Mouse (Mus musculus) neural tube, embryonic 10.5 days (tissue): ENCODE results near the gene Lenep.

ENCODE experiments used
- DNase-seq: peaks from one replicate; pipeline ENCODE4 v3.0.0-alpha.2; 2017; ENCODE audit warnings: low spot score; ENCODE audit errors: extremely low spot score

Gene Lenep

DNA sequence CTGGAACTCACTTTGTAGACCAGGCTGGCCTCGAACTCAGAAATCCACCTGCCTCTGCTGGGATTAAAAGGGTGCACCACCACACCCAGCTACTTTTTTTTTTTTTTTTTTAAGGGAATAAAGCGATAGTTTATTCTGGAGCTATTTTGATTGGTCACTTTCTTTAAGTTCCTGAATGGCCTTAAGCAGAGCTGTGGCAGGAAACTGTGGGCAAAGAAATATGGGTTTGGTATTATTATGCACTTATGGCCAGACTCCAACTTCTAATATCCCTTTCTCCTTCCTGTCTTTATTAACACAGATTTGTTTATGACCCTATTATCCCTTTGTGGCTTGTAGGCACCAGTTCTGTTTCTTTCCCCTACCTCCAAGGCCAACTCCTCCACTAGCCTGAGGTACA, 17.8 kb upstream of the Lenep start:
- DNase-seq: no peak

DNA sequence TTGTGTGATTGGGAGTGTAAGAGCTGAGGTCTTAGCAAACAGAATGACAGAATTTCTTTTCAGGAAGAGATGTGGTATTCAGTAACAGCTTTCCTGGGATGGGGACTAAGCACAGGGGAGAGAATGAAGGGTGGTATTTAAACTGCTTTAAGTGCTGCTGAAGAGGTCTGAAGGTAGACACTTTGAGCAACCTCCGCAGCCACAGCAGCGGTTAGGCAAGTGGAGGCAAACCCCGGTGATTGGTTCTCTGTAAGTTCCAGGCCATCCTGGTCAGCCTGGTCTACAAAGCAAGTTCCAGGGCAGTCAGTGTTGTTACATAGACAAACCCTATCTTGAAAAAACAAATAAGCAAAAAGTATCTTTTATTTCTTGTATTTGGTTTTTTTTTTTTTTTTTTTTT, 17.4 kb upstream of the Lenep start:
- DNase-seq: no peak

DNA sequence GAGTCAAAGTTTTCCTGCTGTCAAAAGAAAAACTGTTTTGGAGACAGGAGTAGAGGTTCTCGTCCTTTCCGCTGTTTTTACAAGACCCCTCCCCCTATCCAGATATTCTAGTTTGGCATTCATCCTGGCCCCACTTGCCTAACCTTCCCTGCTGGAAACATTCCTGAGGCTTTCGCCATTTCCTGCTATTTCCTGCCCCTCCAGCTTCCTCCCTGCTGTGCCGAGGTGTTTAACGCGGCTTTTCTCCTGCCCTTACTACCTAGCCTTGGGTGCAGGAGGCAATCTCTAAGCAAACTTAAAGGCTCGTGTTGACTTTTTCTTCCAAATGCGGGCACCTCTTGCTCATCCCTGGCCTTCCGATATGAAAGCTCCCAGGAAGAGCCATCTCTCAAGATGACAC, 17.0 kb upstream of the Lenep start:
- DNase-seq: peak; percentile 39

DNA sequence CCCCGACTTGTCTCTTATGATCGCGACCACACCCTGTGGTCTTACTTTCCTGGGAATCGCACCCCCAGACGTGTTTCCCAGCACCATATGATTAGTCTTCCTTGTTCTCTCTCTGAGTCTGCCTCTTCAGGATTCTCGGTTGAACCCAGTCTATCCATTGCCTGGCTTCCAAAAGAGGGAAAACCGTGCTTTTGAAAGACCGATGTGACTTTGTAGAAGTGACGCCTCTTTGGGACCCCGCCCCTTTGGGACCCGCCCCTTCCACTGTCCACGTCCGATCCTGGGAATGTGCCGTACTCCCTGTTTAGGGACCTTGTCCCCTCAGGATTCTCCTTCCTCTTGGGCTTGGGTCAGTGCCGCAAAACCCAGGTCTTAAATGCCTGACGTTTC, 16.3 kb upstream of the Lenep start:
- DNase-seq: peak; percentile 84

DNA sequence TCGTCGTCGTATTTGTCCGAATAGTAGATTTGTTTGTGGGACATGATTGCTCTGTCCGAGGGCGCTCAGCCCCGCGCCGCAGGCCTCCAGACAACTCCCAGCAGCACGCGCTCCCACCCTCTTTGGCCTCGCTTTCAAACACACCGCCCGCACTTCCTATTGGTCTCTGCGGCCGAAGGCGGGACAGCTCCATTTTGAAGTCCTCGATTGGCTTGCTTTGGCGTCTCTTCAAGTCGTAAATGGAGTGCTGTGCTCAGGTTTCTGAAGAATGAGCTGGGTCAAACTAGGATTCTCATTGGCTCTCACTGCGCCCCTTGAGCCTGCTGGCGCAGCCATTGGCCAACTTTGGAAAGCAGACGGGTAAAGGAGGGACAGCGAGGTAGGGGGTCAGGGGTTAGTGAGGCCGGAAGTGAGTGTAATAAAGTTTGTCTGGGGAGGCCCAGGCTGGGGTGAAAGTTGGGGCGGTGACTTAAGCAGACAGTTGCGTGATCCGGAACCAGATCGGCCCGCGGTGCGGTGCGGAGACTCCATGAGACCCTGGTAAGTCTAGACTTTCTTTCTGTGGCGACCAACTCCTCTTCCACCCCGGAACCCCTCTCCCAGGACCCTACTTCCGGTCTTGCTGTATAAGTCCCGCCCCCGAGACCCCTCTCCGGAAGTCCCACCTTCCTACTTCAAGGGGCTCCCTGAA, 15.7 kb upstream of the Lenep start, which contains the start of the genes Cks1b and Shc1:
TSS of gene Cks1b (minus strand) at position 214 of the 691 bp plus-strand sequence.
TSS of gene Shc1 (plus strand) at position 274 of the 691 bp plus-strand sequence.
- DNase-seq: peak; percentile 92

DNA sequence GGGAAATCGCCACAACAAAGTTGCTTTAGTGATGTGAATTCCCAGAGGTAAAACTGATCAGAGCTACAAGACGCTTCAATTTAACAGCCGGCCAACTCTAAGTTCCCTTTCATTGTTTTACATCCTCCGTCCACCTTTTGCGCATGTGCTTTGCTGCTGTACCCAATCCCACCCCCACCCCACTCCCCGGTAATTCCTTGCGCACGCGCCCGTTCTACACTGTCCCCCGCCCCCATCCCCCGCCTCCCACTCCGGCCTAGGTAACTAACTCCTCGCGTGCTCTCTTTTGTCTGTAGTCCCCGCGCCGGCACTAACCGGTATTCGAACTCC, 15.2 kb upstream of the Lenep start:
- peak; percentile 94 for DNase-seq

DNA sequence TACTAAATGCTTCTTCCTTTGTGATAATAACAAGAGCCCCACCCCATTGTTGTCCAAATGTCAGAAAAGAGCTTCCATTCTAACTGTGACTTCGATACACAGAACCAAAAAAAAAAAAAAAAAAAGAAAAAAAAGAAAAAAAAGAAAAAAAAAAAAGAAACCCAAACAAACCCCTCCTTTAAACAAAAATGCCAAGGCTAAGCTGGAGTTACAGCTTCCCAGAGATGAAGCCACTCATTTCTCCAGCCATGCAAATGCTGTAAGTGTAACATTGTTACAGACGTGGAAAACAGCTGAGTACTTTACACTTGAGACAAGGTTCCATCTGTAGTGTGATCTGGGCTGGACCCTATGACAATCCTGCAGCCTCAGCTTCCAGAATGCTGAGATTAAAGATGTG, 14.5 kb upstream of the Lenep start:
- DNase-seq: no peak

DNA sequence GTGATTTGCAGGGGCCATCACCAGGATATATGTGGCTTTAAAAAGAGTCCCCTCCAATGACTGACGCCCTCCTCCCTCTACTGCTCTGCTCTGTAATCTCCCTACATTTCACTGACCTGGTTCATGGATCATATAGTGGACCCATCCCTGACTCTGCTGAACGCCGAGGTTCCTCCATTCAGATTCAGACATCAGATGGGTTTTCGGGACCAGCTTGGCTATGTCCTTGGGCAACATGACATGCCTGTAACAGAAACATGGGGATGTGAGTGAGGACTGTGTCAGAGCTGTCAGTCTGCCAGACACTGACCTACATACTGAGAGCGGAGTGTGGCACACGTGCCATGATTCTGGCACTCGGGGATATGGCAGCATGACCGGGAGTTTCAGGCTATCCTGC, 13.6 kb upstream of the Lenep start:
- no peak for DNase-seq

DNA sequence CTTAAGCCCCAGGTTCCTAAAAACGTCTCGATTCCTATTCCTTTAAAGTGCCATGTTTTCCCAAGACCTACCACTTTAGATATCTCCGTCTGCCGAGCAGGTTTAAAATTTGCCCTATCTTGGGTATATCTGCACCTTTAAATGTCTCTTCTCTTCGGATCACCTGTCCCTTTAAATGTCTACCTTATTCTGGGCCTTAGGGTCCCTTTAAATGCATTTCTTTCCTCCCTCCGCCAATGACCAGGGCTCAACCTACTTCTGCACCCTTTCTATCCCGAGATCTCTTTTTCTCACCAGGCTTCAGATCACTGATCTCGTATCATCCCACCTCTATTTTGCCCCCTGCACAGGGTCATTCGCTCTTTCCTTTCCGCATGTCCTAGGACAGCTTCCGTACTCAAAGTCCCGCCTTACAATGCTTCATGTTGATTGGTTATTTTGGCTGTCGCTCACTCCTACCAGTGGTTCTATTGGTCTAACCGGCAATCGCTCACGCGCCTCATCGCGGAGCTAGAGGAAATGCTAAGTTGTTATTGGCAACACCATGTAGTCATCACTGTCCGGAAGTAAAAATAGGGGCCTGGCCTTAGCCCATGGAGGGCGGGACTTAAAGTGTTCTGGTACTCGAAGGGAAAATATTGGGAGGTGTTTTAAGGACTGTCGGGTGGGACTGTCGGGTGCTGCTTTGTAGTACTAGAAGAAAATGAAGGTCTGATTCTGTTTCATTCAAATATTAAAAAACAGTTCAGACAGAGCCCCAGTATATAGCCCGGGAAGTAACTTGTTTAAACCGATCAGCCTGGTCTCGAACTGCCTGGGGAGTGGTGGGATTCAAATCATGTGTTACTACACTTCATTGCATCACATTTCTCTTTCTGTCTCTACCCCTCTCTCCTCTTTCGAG, 9.1 kb upstream of the Lenep start, which contains the start of gene Flad1:
TSS of gene Flad1 (minus strand) at position 381 of the 904 bp plus-strand sequence.
- peak; percentile 97 for DNase-seq

DNA sequence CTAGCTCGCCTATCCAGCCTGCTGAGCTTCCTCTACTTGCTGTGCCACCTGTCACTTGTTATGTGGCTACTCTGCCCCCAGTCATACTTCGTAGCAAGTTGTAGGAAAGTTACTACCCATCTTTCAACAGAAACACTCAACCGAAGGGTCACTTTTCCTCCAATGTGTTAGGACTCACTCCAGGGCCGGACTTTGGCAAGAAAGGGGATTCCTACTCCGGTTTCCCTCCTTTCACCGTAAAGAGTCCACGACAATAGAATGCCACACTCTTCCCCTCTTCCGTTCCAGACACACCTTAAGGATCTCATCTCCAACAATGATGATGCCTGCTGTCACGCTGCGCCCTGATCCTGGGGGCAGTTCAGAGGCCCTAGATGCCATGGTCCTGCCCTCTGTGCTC, 8.3 kb upstream of the Lenep start:
- no peak for DNase-seq

DNA sequence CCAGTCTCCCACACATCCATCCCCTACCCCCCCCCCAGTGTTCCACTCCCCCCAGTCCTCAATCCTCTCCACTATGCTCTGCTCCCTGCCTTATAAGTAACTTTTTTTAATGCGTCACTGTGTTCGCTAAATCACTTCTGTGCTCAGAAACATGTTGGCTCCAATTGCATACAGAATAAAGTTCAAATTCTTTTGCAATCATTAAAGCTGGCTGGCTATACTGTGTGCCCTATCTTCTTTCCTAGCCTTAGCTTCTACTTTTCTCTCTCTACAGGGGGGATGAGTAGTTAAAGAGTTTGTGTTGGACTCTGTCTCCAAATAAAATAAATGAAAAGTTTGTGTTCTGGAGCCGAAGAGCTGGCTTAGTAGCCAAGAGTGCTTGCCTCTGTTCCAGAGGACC, 7.1 kb upstream of the Lenep start:
- DNase-seq: no peak

DNA sequence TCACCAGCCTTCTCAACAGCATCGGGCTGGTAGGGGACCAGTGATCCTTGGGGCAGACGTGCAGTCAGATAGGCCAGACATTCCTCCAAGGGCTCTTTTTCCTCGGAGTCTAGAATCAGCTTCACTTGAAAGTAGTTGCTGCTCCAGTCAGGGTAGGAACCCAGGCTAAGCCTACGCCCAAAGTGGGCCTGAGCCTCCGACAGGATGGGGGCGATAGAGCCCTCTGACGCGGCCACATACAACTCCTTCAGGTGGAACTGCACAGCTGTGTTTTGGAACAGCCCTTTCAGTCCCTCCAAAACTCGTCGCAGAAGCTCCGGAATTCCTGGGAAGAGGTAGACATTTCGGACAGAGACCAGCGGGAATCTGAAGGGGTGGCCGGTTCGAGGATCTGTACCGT, 5.9 kb upstream of the Lenep start:
- DNase-seq: no peak

DNA sequence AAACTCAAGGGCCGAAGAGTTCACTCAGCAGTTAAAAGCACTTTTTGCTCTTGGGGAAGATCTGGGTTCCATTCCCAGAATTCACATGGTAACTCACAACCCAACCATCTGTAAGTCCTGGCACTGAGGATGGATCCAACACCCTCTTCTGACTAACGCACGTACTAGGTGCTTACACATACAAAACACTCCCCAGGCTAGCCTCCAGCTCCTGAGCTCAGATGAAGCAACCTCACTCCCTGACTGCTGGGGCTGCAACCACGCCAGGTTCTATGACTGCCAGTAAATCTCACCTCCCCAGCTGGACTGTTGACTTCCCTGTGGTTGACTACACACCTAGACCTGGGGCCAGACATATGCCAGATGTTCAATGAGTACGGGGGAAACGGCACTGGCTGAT, 4.3 kb upstream of the Lenep start:
- DNase-seq: no peak

DNA sequence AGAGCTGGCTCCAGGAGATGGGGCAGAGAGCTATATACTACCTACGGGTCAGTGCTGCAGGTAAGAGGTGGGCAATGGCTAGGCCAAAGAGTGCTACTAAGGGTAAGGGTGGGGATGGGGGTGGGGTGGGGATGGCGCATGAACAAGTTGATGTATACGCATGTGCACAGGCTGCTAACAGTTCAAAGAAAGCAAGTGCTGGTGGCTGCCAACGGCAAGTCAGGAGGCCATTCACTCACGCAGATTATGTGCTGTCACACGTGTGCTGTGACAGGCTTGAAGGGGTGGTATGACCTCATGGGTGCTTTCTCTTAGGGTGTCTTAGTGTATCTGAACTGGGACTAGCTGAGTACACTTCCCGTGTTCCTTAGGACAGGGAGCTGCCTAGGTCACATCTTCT, 1.3 kb downstream of the Lenep start:
- no peak for DNase-seq

DNA sequence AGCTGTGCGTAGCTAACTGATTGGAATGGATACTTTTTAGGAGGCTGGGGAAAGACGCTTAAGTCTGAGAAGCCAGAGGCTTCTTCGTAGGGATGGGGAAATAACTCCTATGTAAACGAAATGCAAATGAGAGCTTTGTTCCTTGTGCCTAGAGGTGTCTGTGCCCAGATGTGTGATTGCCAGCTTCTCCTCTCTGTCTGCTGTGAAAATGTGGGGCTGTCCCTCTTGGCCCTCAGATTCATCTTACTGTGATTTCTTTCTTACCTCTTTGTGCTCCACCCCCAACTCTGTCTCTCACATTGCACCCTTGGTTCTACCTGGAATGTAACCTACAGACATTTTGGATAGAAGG, 6.0 kb downstream of the Lenep start:
- no peak for DNase-seq

DNA sequence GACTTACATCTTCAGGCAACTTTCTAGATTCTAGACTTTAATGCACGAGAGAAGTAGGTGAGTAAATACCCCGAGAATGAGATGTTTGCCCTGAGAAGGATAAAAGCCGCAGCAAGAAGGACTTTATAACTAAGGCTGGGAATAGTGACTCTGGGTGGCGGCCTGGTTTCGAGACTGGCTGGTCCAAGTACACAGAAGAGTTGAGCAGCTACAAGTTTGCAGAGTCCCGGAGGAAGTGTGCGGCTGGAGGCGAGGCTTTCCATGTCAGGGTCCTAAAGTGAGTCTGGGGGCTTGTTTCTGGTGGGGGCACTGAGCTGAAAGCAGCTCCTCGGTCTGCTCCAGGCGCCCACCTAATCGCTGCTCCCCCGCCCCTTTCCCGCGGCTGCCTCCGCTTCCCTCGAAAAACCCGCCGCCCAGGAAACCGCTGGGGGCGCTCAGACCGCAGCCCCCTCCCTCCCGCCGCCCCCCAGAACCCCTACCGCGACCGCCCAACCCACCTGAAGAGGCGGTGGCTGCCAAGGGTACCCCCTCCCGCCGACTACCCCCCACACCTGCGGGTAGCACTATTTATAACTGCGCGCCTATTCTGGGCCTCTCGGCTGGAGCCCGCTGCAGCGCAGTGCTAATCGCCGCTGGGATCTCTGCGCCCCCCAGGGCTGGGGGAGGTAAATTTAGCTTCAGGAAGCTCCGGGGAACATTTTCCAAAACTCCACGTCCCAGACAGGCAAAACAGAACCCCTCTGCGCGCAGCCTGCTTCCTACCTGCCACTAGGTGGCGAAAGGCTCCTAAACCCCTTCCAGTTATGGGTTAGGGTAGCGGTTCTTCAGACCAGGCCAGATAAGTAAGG, 6.6 kb downstream of the Lenep start:
- DNase-seq: peak; percentile 75

DNA sequence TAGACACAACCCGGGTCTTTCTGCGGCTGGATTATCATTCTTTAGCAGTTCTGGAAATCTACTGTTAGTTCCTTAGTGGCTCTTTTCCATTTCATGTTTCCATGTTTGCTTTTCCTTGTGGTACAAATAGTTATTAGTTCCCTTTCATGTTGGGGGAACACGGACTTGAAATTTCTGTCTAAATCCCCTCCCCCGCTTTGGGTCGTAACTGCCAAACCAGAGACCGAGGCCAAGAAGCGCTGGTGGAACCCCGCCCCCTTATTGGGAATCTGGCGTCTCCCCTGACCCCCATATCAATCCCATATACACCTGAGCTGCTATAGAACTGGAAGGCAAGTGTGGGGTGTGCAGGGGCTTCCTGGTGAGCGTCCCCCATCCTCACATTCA, 7.2 kb downstream of the Lenep start:
- DNase-seq: no peak

DNA sequence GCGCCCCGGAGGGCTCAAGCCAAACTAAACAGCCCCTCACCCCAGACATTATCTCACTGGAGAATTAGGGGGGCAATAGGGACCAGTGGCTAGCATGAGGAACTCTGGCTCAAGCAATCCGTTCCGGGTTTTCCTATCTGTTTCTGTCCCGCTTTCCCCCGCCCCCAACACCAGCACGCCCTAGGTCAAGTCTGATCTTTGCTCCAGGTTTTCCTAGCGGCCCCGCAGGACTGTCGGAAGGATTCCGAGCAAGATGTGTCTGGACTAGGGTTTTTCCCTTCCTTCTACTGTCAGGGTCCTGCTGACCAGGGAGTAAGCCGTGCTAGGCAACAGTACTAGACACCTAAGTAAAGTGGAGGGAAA, 7.7 kb downstream of the Lenep start:
- peak; percentile 76 for DNase-seq

DNA sequence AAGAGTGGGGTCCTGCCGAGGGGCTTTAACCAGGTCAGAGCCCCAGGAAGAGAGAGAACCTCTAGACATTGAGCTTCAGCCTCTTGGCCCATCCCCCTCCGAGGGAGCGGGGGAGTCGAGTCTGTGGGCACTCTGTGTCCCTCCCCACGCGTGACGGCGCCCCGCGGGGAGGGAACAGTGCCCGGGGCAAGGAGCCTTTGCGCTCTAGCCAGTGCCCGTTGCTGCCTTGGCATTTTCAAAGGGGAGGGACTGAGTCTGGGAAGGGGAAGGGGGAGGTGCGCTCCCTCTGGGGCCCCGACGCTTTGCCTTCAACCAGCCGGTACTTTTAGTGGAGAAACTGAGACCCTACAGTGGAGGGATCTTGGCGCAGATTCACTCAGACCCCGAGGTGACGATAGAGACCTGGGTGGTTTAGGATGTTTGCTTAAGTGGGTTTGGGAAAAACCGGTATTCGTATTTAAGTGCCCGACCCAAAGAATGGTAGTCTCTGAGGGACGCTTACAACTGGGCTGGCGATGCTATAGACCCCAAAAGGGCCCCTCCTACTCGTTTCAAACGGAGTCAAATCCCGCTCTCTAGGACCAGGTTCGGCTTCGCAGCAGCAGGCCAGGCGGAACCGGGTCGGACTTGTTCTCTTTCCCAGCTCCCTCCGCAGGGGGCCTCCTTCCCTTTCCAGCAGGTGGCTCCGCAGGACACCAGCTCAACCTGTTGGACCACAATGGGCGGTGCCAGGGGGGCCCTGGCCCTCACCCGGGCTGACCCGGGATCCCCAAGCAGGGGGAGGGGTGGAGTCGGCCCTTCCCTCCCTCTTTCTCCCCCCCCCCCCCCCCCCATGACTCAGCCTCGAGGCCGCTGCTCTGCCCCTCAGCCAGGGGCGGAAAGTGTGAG, 8.3 kb downstream of the Lenep start, which contains the start of gene Zbtb7b:
TSS of gene Zbtb7b (minus strand) at position 771 of the 888 bp plus-strand sequence.
- peak; percentile 84 for DNase-seq

DNA sequence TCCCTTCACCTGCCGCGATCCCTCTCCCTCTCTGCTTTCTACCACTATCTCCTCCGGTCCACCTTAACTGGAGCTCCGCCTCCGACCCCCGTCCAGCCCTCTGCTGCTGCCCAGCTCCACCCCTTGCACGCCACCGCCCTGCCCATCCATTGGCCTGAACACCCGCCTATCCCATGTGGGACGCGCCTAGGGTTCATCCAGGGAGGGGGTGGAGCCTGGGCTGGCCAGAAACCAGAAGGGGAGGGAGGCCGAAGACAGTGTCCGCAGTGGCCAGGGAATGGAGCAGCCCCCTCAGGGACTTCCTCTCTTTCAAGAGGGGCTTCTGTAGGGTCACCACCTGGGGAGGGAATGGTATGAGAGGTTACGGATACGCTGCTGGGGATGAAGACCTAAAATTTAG, 9.0 kb downstream of the Lenep start:
- DNase-seq: peak; percentile 95

DNA sequence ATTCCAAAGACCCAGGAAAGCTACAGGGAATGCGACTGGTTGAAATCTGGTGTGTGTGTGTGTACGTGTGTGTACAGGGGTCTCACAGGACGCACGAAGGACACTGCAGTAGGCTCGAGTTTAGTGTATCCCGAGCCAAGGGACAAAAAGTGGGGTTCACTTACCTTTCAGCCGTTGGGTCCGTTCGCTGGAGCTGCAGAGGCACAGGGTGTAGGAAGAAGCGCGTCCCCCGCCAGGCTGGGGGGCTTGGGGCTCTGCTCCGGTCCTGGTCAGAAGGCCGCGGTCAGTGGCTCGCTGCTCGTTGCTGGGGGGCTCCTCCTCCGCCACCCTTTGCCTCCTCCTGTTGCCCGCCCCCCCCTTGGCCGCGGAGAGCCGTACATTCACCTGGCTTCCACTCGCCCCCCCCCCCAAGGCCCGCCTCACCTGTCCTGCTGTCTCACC, 9.7 kb downstream of the Lenep start:
- peak; percentile 46 for DNase-seq
